Mouse (Mus musculus) naive thymus-derived CD4-positive, alpha-beta T cell, adult 2 months (primary cell): ENCODE data around the gene Elane.

Experiments used
- DNase-seq: peaks from one replicate; pipeline ENCODE4 v3.0.0-alpha.2; 2011; ENCODE audit warnings: low read depth

The Elane gene

GRCm38 (mm10) chr10:79929967-79930825 lies 44.1 kb downstream of the Elane start:
- DNase-seq, result peak; percentile 10

GRCm38 (mm10) chr10:79930826-79931186 lies 44.8 kb downstream of the Elane start:
- DNase-seq, result no peak

- DNase-seq, result no peak
Measured at GRCm38 (mm10) chr10:79931797-79932196, 45.8 kb downstream of the Elane start.

- DNase-seq, result no peak
Measured at GRCm38 (mm10) chr10:79932736-79933135, 46.7 kb downstream of the Elane start.

GRCm38 (mm10) chr10:79933145-79933679 lies 47.2 kb downstream of the Elane start:
- DNase-seq, result no peak

GRCm38 (mm10) chr10:79933861-79934260 lies 47.8 kb downstream of the Elane start:
- no peak for DNase-seq

- DNase-seq, result no peak
Measured at GRCm38 (mm10) chr10:79934272-79934721, 48.2 kb downstream of the Elane start.

GRCm38 (mm10) chr10:79934794-79935569 lies 48.9 kb downstream of the Elane start:
- peak; percentile 6 for DNase-seq

GRCm38 (mm10) chr10:79936284-79936910 lies 50.4 kb downstream of the Elane start:
- DNase-seq, result peak; percentile 8

- DNase-seq, result peak; percentile 90
Measured at GRCm38 (mm10) chr10:79936911-79937441, 50.9 kb downstream of the Elane start.
